Comparison of ENCODE assay signal across 8 mouse cellular contexts in genomic region chr10:26373951-26374435, GRCm38 (mm10). TPM values are rescaled to one million over a fixed set of nuclear protein-coding genes. Genes with fewer than 3 reads are reported as not detected.
DNase-seq lines count a peak whose midpoint lies in the region; ATAC-seq lines count a peak whose summit lies in the region.

No protein-coding gene starts in this region.

- intact Hi-C loops in heart, postnatal 25 days (cut with DNase I) = loop anchor here (1.0 to 5.0 kb wide), 5 partner anchors 118 to 621 kb away; no protein-coding TSS in a partner anchor

- H3K9me3 ChIP-seq in forebrain, embryonic 15.5 days = no peaks in the 10 kb centered on the region

- H3K4me3 ChIP-seq in forebrain, embryonic 15.5 days = peak overlapping the region; percentile 88

- peaks cover 27% of the 10 kb centered on the region for H3K4me1 ChIP-seq in forebrain, embryonic 15.5 days

- WGBS in forebrain, embryonic 15.5 days = under 1% methylated on average over 71 of the region's 71 CpGs

- peak overlapping the region; percentile 78 for H3K9ac ChIP-seq in forebrain, embryonic 15.5 days (replicated peaks)

- H3K27ac ChIP-seq in forebrain, embryonic 15.5 days (replicated peaks) = peak overlapping the region; percentile 95

- H3K4me2 ChIP-seq in forebrain, embryonic 15.5 days (replicated peaks) = peak overlapping the region; percentile 99

- no peaks in the 10 kb centered on the region for H3K27me3 ChIP-seq in forebrain, embryonic 15.5 days

- ATAC-seq in CD4-positive, CD25-positive, alpha-beta regulatory T cell, adult 4 months = peak; percentile 10
- ATAC-seq in cerebellum, adult (ENCODE audit: insufficient number of reproducible peaks, low FRiP score, low TSS enrichment) = peak; percentile 50
- peak; percentile 33 for ATAC-seq in forebrain, embryonic 15.5 days (replicated peaks)

- DNase-seq in heart, postnatal 25 days (ENCODE audit: low spot score) = peak; percentile 45
- DNase-seq in layer of hippocampus, adult 9-11 months = peak; percentile 20
- peak; percentile 81 for DNase-seq in lung, postnatal 10 days
- DNase-seq in retina, postnatal 1 day = peak; percentile 72
- peak; percentile 15 to 53 for DNase-seq in urinary bladder, adult 18-20 months (ENCODE audit: low spot score in 2 of 2)

- no peaks in the 10 kb centered on the region for H3K36me3 ChIP-seq in forebrain, embryonic 15.5 days

RNA-seq across cellular contexts. Expression of gene L3mbtl3, which starts 1.8 kb away (rescaled TPM):
- 10 to 100 TPM; 13.4 to 14.9 TPM for polyA plus RNA-seq in CD4-positive, CD25-positive, alpha-beta regulatory T cell, adult 4 months (2017; shearing (Covaris generic))
- polyA plus RNA-seq in forebrain, embryonic 15.5 days (2015; fragmentation: Nextera tagmentation; extraction: Ambion mirVana) = 24.9 and 26.6 TPM in 2 replicates
- 1 to 10 TPM; 6.7 to 8.2 TPM for total RNA-seq in heart, postnatal 25 days (2021)

Comparison
In these comparisons a context has a peak if more than half of its experiments do, and no peak if none do; other contexts are left out.
1. Peak in every context shown above with its lines: DNase-seq, ATAC-seq, H3K4me3 ChIP-seq and H3K27ac ChIP-seq.
2. DNase-seq: peak in every context shown above with its lines; median percentile 81 in lung, postnatal 10 days; 72 in retina, postnatal 1 day; 45 in heart, postnatal 25 days; 34 in urinary bladder, adult 18-20 months; 20 in layer of hippocampus, adult 9-11 months.